Mouse (Mus musculus) activated CD4-positive, CD25-positive, alpha-beta regulatory T cell, adult 4 months (primary cell): ENCODE data around the gene Gm21860. TPM values are rescaled to one million over a fixed set of nuclear protein-coding genes. Genes with fewer than 3 reads are reported as not detected.
"Not testable (repeated sequence)": the region's sequence is repeated elsewhere in the genome, so short reads cannot be mapped to it uniquely, and the experiment has no call there.

ENCODE experiments used
- ATAC-seq: one replicate; pipeline ENCODE4 v1.8.0; 2017
- polyA plus RNA-seq, 2 experiments: library from polyadenylated mRNA; unstranded; fragments of 100-300 nt; shearing (Covaris generic); gene quantifications; one replicate each; pipeline ENCODE4 v1.2.1; 2017

Gene Gm21860
- not detected for polyA plus RNA-seq

- not testable (repeated sequence) for ATAC-seq
Observed at GRCm38 (mm10) chrY:90754721-90755120, at the start of gene Gm21860. Gm21860 (minus strand) TSS chrY:90754821.

- not testable (repeated sequence) for ATAC-seq
Observed at GRCm38 (mm10) chrY:90784438-90784837, 29.8 kb upstream of the Gm21860 start, which contains the start of gene Gm47283. Gm47283 (plus strand) TSS chrY:90784738.

- ATAC-seq = not testable (repeated sequence)
Observed at GRCm38 (mm10) chrY:90745256-90745655, 9.4 kb downstream of the Gm21860 start.

GRCm38 (mm10) chrY:90744381-90744981 is 10.1 kb downstream of the Gm21860 start:
- ATAC-seq = peak; percentile 43

- ATAC-seq = no peak
Observed at GRCm38 (mm10) chrY:90743811-90744220, 10.8 kb downstream of the Gm21860 start.

- ATAC-seq = not testable (repeated sequence)
Observed at GRCm38 (mm10) chrY:90743053-90743810, 11.4 kb downstream of the Gm21860 start.

GRCm38 (mm10) chrY:90742261-90743052 is 12.2 kb downstream of the Gm21860 start:
- not testable (repeated sequence) for ATAC-seq

GRCm38 (mm10) chrY:90741452-90742260 is 13.0 kb downstream of the Gm21860 start:
- ATAC-seq = not testable (repeated sequence)

GRCm38 (mm10) chrY:90741006-90741405 is 13.6 kb downstream of the Gm21860 start:
- ATAC-seq = peak; percentile 45

GRCm38 (mm10) chrY:90740013-90740561 is 14.5 kb downstream of the Gm21860 start:
- ATAC-seq = peak; percentile 57

GRCm38 (mm10) chrY:90739531-90740012 is 15.0 kb downstream of the Gm21860 start:
- not testable (repeated sequence) for ATAC-seq

- not testable (repeated sequence) for ATAC-seq
Observed at GRCm38 (mm10) chrY:90738841-90739530, 15.6 kb downstream of the Gm21860 start.

- ATAC-seq = no peak
Observed at GRCm38 (mm10) chrY:90738431-90738680, 16.3 kb downstream of the Gm21860 start.

GRCm38 (mm10) chrY:90737606-90738430 is 16.8 kb downstream of the Gm21860 start:
- ATAC-seq = no peak

GRCm38 (mm10) chrY:90736217-90737000 is 18.2 kb downstream of the Gm21860 start:
- ATAC-seq = not testable (repeated sequence)

GRCm38 (mm10) chrY:90735181-90735895 is 19.3 kb downstream of the Gm21860 start:
- ATAC-seq = not testable (repeated sequence)

- not testable (repeated sequence) for ATAC-seq
Observed at GRCm38 (mm10) chrY:90734334-90734696, 20.3 kb downstream of the Gm21860 start.

- not testable (repeated sequence) for ATAC-seq
Observed at GRCm38 (mm10) chrY:90733656-90734333, 20.8 kb downstream of the Gm21860 start.
